Comparison of ENCODE assay signal across 10 mouse cellular contexts in the genomic region with DNA sequence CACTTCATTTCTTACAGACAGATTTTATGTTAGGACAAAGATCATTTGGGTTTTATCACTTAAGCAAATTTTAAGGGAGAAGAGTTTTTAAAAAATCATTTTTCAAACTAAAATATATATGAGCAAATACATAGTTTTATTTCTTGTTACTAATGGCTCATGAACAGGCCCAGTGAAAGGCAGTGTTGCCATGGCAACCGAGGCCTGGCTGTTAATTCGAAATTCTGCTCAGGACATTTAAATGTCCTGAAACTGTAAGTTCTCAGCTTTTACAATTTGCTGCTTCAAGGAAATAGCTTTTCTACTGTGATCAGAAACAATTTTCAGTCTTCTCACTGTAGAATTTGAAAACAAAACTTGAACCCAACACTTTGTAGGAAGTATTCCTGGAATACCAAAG. TPM values are rescaled to one million over a fixed set of nuclear protein-coding genes. Genes with fewer than 3 reads are reported as not detected.
DNase-seq lines count a peak whose midpoint lies in the region; ATAC-seq and TF ChIP-seq lines count a peak whose summit lies in the region.
"Had no signal": no experiment of that assay in that cellular context is flagged by ENCODE, and none has a peak within 500 bp of the region (broad histone marks: within the 10 kb centered on the region; RNA-seq: fewer than 3 reads in every experiment).

No protein-coding gene starts in this region.

- H3K4me3 ChIP-seq in forebrain, postnatal 0 days (ENCODE audit: low read depth, low read length), result no peak overlapping the region
- H3K4me3 ChIP-seq in forebrain, embryonic 13.5 days, result no peak overlapping the region
- H3K4me3 ChIP-seq in midbrain, embryonic 11.5 days (ENCODE audit: low read depth, low read length), result no peak overlapping the region
- H3K4me3 ChIP-seq in midbrain, embryonic 16.5 days (ENCODE audit: low read depth, low read length), result no peak overlapping the region
- H3K4me3 ChIP-seq: liver, embryonic 15.5 days had no signal

- H3K36me3 ChIP-seq in forebrain, postnatal 0 days (ENCODE audit: insufficient read depth), result 0 out of 2 replicates have a peak, but pooled peaks cover 5% of the 10 kb centered on the region
- H3K36me3 ChIP-seq in forebrain, embryonic 13.5 days (ENCODE audit: poor library complexity, severe bottlenecking), result peaks cover 25% of the 10 kb centered on the region
- no peaks in the 10 kb centered on the region for H3K36me3 ChIP-seq in midbrain, embryonic 11.5 days (ENCODE audit: control insufficient read depth, insufficient read depth, low read length)
- H3K36me3 ChIP-seq in midbrain, embryonic 16.5 days (ENCODE audit: control insufficient read depth, insufficient read depth, low read length), result peaks cover 3% of the 10 kb centered on the region; the same call in 1 of the 2 replicates

- WGBS in forebrain, postnatal 0 days, result 44% methylated on average over 2 of the region's 2 CpGs
- WGBS in forebrain, embryonic 13.5 days, result 47% methylated on average over 2 of the region's 2 CpGs
- 63% methylated on average over 2 of the region's 2 CpGs for WGBS in midbrain, embryonic 11.5 days
- WGBS in midbrain, embryonic 16.5 days, result 50% methylated on average over 2 of the region's 2 CpGs

- H3K4me2 ChIP-seq in forebrain, postnatal 0 days (ENCODE audit: low read depth), result no peak overlapping the region
- no peak overlapping the region for H3K4me2 ChIP-seq in forebrain, embryonic 13.5 days
- no peak overlapping the region for H3K4me2 ChIP-seq in midbrain, embryonic 11.5 days
- H3K4me2 ChIP-seq in midbrain, embryonic 16.5 days (ENCODE audit: low read length), result no peak overlapping the region
- H3K4me2 ChIP-seq: liver, embryonic 15.5 days had no signal

- TF ChIP-seq CTCF in forebrain, postnatal 0 days (IDR thresholded peaks at IDR 0.05; ENCODE audit: low read depth), result no peak

- no peaks in the 10 kb centered on the region for H3K4me1 ChIP-seq in forebrain, postnatal 0 days (ENCODE audit: insufficient read depth)
- peaks cover 3% of the 10 kb centered on the region; the same call in 1 of the 2 replicates for H3K4me1 ChIP-seq in forebrain, embryonic 13.5 days
- no peaks in the 10 kb centered on the region for H3K4me1 ChIP-seq in midbrain, embryonic 11.5 days (ENCODE audit: control insufficient read depth, insufficient read depth, low read length)
- peaks cover 5% of the 10 kb centered on the region; the same call in 1 of the 2 replicates for H3K4me1 ChIP-seq in midbrain, embryonic 16.5 days (ENCODE audit: control insufficient read depth, insufficient read depth, low read length)

- no peak overlapping the region for H3K27ac ChIP-seq in forebrain, postnatal 0 days (ENCODE audit: low read depth, low read length)
- H3K27ac ChIP-seq in forebrain, embryonic 13.5 days, result no peak overlapping the region
- H3K27ac ChIP-seq in midbrain, embryonic 11.5 days (ENCODE audit: low read depth, low read length), result no peak overlapping the region
- H3K27ac ChIP-seq in midbrain, embryonic 16.5 days (ENCODE audit: low read length), result no peak overlapping the region; the same call in 1 of the 2 replicates
- H3K27ac ChIP-seq: liver, embryonic 15.5 days had no signal

- no peak for ATAC-seq in forebrain, postnatal 0 days
- ATAC-seq in forebrain, embryonic 13.5 days, result no peak
- no peak for ATAC-seq in midbrain, embryonic 11.5 days (ENCODE audit: low FRiP score)
- ATAC-seq in midbrain, embryonic 16.5 days, result no peak

- H3K27me3 ChIP-seq in forebrain, postnatal 0 days (ENCODE audit: insufficient read depth, low read length), result no peaks in the 10 kb centered on the region
- H3K27me3 ChIP-seq in forebrain, embryonic 13.5 days, result no peaks in the 10 kb centered on the region
- H3K27me3 ChIP-seq in midbrain, embryonic 11.5 days (ENCODE audit: control insufficient read depth, insufficient read depth, low read length), result no peaks in the 10 kb centered on the region
- H3K27me3 ChIP-seq in midbrain, embryonic 16.5 days (ENCODE audit: control insufficient read depth, insufficient read depth, low read depth, low read length), result no peaks in the 10 kb centered on the region
- H3K27me3 ChIP-seq: liver, embryonic 15.5 days had no signal

- peak; percentile 69 for DNase-seq in forebrain, postnatal 0 days
- peak; percentile 72 for DNase-seq in midbrain, embryonic 11.5 days (ENCODE audit: low spot score, missing footprints)
- peak; percentile 35 for DNase-seq in layer of hippocampus, adult 9-11 months
- peak; percentile 47 for DNase-seq in right cerebral cortex, postnatal 4 days
- no peak for DNase-seq in urinary bladder, adult 18-20 months (ENCODE audit: low spot score in 2 of 2)
- DNase-seq: cerebellum, adult 8-10 months; thymus, postnatal 25 days had no signal

- no peak overlapping the region for H3K9ac ChIP-seq in forebrain, postnatal 0 days
- no peak overlapping the region for H3K9ac ChIP-seq in forebrain, embryonic 13.5 days
- H3K9ac ChIP-seq in midbrain, embryonic 11.5 days (ENCODE audit: low read length), result no peak overlapping the region
- H3K9ac ChIP-seq in midbrain, embryonic 16.5 days (ENCODE audit: low read depth, low read length), result no peak overlapping the region
- H3K9ac ChIP-seq: liver, embryonic 15.5 days had no signal

- no peaks in the 10 kb centered on the region for H3K9me3 ChIP-seq in forebrain, postnatal 0 days (ENCODE audit: low read length)
- peaks cover 3% of the 10 kb centered on the region; the same call in 1 of the 2 replicates for H3K9me3 ChIP-seq in forebrain, embryonic 13.5 days (replicated peaks)
- H3K9me3 ChIP-seq in midbrain, embryonic 11.5 days (ENCODE audit: control insufficient read depth, low read length), result no peaks in the 10 kb centered on the region
- H3K9me3 ChIP-seq in midbrain, embryonic 16.5 days (replicated peaks; ENCODE audit: control insufficient read depth, low read length, poor library complexity, severe bottlenecking), result 0 out of 2 replicates have a peak, but pooled peaks cover 2% of the 10 kb centered on the region
- H3K9me3 ChIP-seq: liver, embryonic 15.5 days had no signal

RNA-seq across cellular contexts. Expression of a gene that starts 33.3 kb away (rescaled TPM):
- total RNA-seq in forebrain, postnatal 0 days (2014; rRNA removed), result 11.2 and 11.5 TPM in 2 replicates
- polyA plus RNA-seq in forebrain, postnatal 0 days (2015; fragmentation: Nextera tagmentation; extraction: Ambion mirVana), result 4.3 and 5.0 TPM in 2 replicates
- 11.2 and 11.5 TPM in 2 replicates for polyA plus RNA-seq in forebrain, embryonic 13.5 days (2015; fragmentation: Nextera tagmentation; extraction: Ambion mirVana)
- 7.2 and 8.2 TPM in 2 replicates for polyA plus RNA-seq in midbrain, embryonic 11.5 days (2014; fragmentation: Nextera tagmentation; extraction: Ambion mirVana)
- 7.6 and 8.5 TPM in 2 replicates for polyA plus RNA-seq in midbrain, embryonic 16.5 days (2015; fragmentation: Nextera tagmentation; extraction: Ambion mirVana)

RNA-seq across cellular contexts. Expression of a gene that starts 56.2 kb away (rescaled TPM):
- 49.9 and 63.4 TPM in 2 replicates for total RNA-seq in forebrain, postnatal 0 days (2014; rRNA removed)
- 24.5 and 25.7 TPM in 2 replicates for polyA plus RNA-seq in forebrain, postnatal 0 days (2015; fragmentation: Nextera tagmentation; extraction: Ambion mirVana)
- 22.4 and 24.7 TPM in 2 replicates for polyA plus RNA-seq in forebrain, embryonic 13.5 days (2015; fragmentation: Nextera tagmentation; extraction: Ambion mirVana)
- 22.7 and 24.0 TPM in 2 replicates for polyA plus RNA-seq in midbrain, embryonic 11.5 days (2014; fragmentation: Nextera tagmentation; extraction: Ambion mirVana)
- polyA plus RNA-seq in midbrain, embryonic 16.5 days (2015; fragmentation: Nextera tagmentation; extraction: Ambion mirVana), result 37.9 and 39.5 TPM in 2 replicates

Comparison
In these comparisons a context has a peak if more than half of its experiments do, and no peak if none do; other contexts are left out.
1. DNase-seq: peak in forebrain, postnatal 0 days (single experiment), midbrain, embryonic 11.5 days (single experiment), layer of hippocampus, adult 9-11 months (single experiment) and right cerebral cortex, postnatal 4 days (single experiment); none in urinary bladder, adult 18-20 months (0 of 2).